Mouse (Mus musculus) neural tube, embryonic 13.5 days (tissue): ENCODE measurements around the gene Phgdh. TPM values are rescaled to one million over a fixed set of nuclear protein-coding genes. Genes with fewer than 3 reads are reported as not detected.
A peak's percentile ranks its signal among the peaks of the same experiment; 100 is the strongest.

Source experiments
- ATAC-seq: fragments of 200-750 bp; cut with Nextera tagmentation; 2 replicates; pipeline ENCODE4 v1.8.0; 2017; ENCODE audit warnings: low read depth, mild to moderate bottlenecking, moderate TSS enrichment, moderate library complexity
- H3K27ac ChIP-seq: fragments of 300-500 bp; sonication (generic); replicated peaks from 2 replicates; pipeline ENCODE4 v1.5.1; 2015; ENCODE audit warnings: moderate library complexity, mild to moderate bottlenecking, inconsistent platforms
- H3K27me3 ChIP-seq: fragments of 300-500 bp; sonication (generic); 2 replicates; pipeline ENCODE4 v1.6.1; 2015; ENCODE audit warnings: mild to moderate bottlenecking, inconsistent platforms
- H3K36me3 ChIP-seq: fragments of 300-500 bp; sonication (generic); 2 replicates; pipeline ENCODE4 v1.6.1; 2015; ENCODE audit warnings: mild to moderate bottlenecking, inconsistent platforms
- H3K4me1 ChIP-seq: fragments of 300-500 bp; sonication (generic); replicated peaks from 2 replicates; pipeline ENCODE4 v1.6.1; 2015; ENCODE audit warnings: inconsistent platforms
- H3K4me2 ChIP-seq: fragments of 300-500 bp; sonication (generic); 2 replicates; pipeline ENCODE4 v1.6.1; 2015; ENCODE audit warnings: inconsistent platforms, mild to moderate bottlenecking, moderate library complexity
- H3K4me3 ChIP-seq: fragments of 300-500 bp; sonication (generic); 2 replicates; pipeline ENCODE4 v1.5.1; 2015; ENCODE audit warnings: mild to moderate bottlenecking, inconsistent platforms
- H3K9ac ChIP-seq: fragments of 300-500 bp; sonication (generic); 2 replicates; pipeline ENCODE4 v1.6.1; 2015; ENCODE audit warnings: moderate library complexity, mild to moderate bottlenecking, inconsistent platforms
- H3K9me3 ChIP-seq: fragments of 300-500 bp; sonication (generic); 2 replicates; pipeline ENCODE4 v1.6.1; 2016; ENCODE audit warnings: inconsistent platforms
- WGBS: fragments of 180-500 bp; shearing (Covaris S2); methylation state at CpG from one replicate; pipeline ENCODE4 v1.1.7; 2015; 5-methylcytosine and 5-hydroxymethylcytosine counted together
- polyA plus RNA-seq: library from polyadenylated mRNA; unstranded; fragments of >200 nt; fragmentation: Nextera tagmentation; extraction: Ambion mirVana; gene quantifications from 2 replicates; pipeline ENCODE4 v1.2.1, GENCODE M21; 2015

The Phgdh gene
- polyA plus RNA-seq, 1 experiment from 2014 or later, result 171 TPM

DNA sequence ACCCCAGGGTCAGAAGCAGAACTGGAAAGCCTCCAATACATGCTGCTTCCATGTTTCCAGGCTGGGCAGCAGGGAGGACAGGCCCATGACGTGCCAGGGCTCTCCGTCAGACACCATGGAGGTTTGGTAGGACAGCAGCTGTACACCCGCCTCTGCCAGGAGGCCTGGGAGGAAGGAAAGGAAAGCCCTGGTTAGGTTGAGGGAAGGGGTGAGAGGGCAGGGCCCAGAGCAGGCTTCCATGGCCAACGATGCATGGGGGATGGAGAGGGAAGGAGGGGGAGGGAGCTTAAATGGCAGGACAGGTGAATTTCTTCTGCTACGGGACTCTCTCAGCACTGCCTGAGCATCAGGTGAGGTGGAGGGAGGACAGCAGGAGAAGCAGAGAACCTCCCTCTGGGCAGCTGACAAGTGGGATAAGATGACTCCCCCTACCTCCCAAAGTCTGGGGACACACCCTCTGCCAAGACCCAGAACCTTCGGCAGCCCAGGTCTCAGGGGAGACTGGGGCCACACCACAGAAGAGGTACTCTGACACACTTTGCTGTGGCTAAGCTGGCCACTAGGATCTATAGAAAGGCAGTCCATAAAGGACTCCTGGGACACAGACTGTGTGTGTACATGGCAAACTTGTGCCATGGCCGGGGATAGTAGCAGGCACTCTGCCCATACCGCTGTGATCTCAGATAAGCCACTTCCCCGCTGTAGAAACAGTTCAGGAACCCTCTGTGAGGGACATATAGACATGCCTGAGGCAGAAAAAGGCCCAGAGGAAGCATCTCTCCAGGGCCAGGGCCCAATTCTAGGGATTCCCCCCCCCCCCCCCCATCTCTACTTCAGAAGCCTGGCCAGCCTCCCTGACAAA lies 26.3 kb downstream of the Phgdh start:
- peak; percentile 23; the same call in 1 of the 2 replicates for ATAC-seq

DNA sequence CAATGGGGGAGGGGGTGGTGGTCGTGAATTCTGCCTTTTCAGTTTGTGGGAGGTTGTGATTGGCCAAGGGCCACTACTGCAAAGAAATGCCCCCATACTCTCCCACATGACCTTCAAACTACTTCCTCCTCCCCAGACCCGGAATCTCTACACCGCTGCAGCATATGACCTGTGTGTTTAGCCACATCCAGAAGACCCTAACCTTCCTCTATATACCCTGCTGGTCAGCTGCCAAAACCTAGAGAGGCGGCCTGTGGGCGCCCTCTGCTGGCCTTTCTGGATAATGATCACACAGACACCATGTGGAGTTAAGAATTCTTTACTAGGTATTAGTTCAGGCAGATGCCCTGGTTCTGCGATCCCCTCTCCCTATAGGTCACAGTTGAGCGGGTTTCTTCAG lies 26.9 kb downstream of the Phgdh start:
- Histone ChIP-seq H3K4me2 (no peak overlapping the region), H3K27ac (no peak overlapping the region), H3K9ac (no peak overlapping the region), H3K27me3 (no peaks in the 10 kb centered on the region), H3K36me3 (no peaks in the 10 kb centered on the region), H3K4me1 (peaks cover 8% of the 10 kb centered on the region; the same call in 1 of the 2 replicates), H3K4me3 (no peak overlapping the region), H3K9me3 (no peaks in the 10 kb centered on the region)
- peak; percentile 77 for ATAC-seq
- 36% methylated on average over 7 of the region's 7 CpGs for WGBS

More for the DNA sequence above, 26.3 kb downstream of the Phgdh start:
- Histone ChIP-seq H3K27ac (no peak overlapping the region), H3K9ac (no peak overlapping the region), H3K4me3 (no peak overlapping the region), H3K4me1 (peaks cover 15% of the 10 kb centered on the region; the same call in 1 of the 2 replicates), H3K36me3 (no peaks in the 10 kb centered on the region), H3K27me3 (no peaks in the 10 kb centered on the region), H3K9me3 (no peaks in the 10 kb centered on the region), H3K4me2 (no peak overlapping the region)
- WGBS, result 77% methylated on average over 9 of the region's 9 CpGs

DNA sequence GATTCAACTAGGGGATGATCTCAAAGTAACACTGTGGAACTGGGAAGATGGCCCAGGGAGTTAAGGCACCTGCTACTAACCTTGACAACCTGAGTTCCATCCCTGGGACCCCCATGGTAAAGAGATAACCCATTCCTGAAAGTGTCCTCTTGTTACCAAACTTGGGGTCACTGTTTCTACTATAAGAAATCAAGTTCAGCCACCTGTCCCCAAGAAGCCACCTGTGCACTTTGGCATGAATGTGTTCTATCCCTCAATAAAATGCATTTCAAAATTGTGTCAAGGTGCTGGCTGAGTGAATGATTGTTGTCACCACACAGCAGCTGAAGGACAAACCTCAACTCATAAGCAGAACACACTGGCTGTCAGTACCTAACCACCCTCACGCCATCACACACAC lies 29.3 kb downstream of the Phgdh start:
- no peaks in the 10 kb centered on the region for H3K9me3 ChIP-seq
- H3K36me3 ChIP-seq, result no peaks in the 10 kb centered on the region
- H3K4me3 ChIP-seq, result no peak overlapping the region
- H3K27me3 ChIP-seq, result no peaks in the 10 kb centered on the region
- H3K4me1 ChIP-seq, result no peaks in the 10 kb centered on the region
- no peak for ATAC-seq
- no peak overlapping the region for H3K27ac ChIP-seq
- H3K4me2 ChIP-seq, result no peak overlapping the region
- 100% methylated on average over 1 of the region's 1 CpGs for WGBS
- no peak overlapping the region for H3K9ac ChIP-seq

DNA sequence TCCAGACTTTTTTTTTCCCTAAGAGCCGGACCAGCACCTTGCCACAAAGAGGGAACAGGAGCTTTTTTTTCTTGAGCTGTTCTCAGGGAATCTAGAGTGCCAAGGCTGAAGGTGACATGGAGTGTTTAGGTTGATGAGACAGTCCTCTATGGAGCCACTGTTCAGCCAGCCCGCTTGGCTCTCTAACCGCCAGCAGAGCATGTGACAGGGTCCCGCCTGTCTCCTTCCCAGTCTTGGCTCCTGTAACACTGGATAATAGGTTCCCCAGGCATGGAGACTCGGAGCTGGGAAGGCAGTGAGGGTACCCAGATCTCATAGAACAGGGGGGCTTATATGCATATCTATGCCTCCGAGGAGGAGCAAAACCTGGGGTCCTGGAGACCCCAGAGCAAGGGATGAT lies 31.2 kb downstream of the Phgdh start:
- Histone ChIP-seq H3K4me3 (no peak overlapping the region), H3K27me3 (no peaks in the 10 kb centered on the region), H3K9me3 (no peaks in the 10 kb centered on the region), H3K4me1 (no peaks in the 10 kb centered on the region), H3K4me2 (no peak overlapping the region), H3K36me3 (no peaks in the 10 kb centered on the region), H3K9ac (no peak overlapping the region), H3K27ac (no peak overlapping the region)
- WGBS, result 90% methylated on average over 6 of the region's 6 CpGs
- ATAC-seq, result no peak

DNA sequence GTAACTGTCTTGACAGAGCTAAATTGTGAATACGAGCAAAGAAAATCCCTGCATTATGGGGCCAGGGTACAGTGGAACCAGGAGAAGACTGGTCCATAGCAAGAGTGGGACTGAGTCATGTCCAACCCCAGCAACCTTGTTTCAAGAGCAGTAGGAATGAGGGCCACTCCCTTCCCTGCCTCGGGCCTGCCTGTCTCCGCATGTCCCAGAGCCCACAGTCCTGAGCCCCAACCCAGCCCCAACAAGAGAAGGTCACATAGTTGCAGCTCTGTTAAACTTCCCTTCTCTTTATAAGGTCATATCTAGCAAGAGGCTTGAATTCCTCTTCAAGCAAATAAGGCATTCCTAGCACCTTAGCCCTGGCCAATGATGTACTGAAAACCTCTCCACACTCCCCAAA lies 38.0 kb downstream of the Phgdh start:
- 93% methylated on average over 3 of the region's 3 CpGs for WGBS
- Histone ChIP-seq H3K9ac (no peak overlapping the region), H3K4me2 (no peak overlapping the region), H3K27me3 (no peaks in the 10 kb centered on the region), H3K9me3 (no peaks in the 10 kb centered on the region), H3K36me3 (no peaks in the 10 kb centered on the region), H3K4me3 (no peak overlapping the region), H3K4me1 (no peaks in the 10 kb centered on the region), H3K27ac (no peak overlapping the region)
- ATAC-seq, result no peak

DNA sequence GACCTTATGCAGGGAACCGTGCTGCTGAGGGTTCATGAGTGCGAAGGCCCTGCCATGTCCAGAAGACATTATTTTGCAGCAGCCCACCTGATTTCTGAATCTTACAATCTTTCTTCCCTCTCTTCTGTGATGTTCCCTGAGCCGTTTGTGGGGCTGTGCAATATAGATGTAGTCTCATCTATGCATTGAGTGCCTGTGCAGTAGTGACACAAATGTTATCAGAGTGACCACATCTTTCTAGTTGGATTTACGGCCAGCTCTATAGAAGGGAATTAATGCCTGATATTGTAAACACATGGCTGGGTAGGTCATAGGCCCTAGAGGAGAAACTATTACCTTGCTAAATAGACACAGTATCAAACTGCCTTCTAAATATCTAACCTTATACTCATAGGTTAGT lies 39.5 kb downstream of the Phgdh start:
- Histone ChIP-seq H3K36me3 (no peaks in the 10 kb centered on the region), H3K27ac (no peak overlapping the region), H3K4me2 (no peak overlapping the region), H3K4me3 (no peak overlapping the region), H3K27me3 (no peaks in the 10 kb centered on the region), H3K9me3 (no peaks in the 10 kb centered on the region), H3K9ac (no peak overlapping the region), H3K4me1 (no peaks in the 10 kb centered on the region)
- no peak for ATAC-seq
- WGBS, result 94% methylated on average over 4 of the region's 4 CpGs

DNA sequence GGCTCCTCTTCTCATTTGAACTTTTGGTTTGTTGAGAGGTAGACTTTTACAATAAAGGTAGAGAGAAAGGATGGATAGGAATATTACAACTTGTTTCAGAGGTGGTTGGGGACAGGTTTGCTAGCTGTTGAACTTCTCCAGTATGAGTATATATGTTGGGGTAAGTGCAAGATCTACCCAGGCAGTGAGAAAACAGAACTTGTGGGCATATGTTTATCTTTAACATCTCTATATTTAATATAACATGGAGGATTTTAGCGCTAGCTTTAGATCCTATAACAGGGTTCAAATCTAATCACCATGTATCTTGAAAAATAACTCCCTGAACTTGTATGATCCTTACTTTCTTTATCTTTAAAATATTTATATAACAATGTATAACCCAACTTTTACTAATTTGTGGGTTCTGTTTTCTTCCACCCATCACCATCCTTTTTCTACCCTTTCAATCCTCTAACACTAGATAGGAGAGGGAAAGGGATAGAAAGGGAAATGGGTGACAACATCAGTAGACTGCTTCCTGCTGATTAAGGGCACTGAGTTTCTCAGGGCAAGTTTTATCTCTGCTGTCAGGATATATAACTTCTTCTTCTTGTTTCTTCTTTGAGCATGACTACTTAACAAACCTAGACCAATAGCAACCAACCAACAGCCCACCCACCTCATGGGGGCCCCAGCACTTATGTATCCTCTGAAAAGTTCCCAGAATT lies 40.2 kb downstream of the Phgdh start:
- Histone ChIP-seq H3K36me3 (no peaks in the 10 kb centered on the region), H3K27me3 (no peaks in the 10 kb centered on the region), H3K9me3 (no peaks in the 10 kb centered on the region), H3K4me3 (no peak overlapping the region), H3K27ac (no peak overlapping the region), H3K9ac (no peak overlapping the region), H3K4me1 (no peaks in the 10 kb centered on the region), H3K4me2 (no peak overlapping the region)
- 95% methylated on average over 1 of the region's 1 CpGs for WGBS
- ATAC-seq, result no peak

DNA sequence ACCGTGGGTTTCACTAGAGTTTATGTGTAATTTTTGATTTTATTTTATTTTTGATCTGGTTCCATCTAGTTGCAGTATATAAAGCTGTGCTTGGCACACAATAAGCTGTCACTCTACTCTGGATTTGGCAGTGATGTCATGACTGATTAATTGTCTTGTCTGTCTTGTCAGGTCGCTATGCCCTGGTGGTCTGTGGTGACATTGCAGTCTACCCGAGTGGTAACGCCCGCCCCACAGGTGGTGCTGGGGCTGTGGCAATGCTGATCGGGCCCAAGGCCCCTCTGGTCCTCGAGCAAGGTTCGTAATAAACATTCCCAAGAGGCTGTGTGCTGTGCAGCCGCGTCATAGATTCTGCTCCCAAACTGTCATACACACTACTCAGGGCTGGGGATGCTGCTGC lies 43.8 kb downstream of the Phgdh start:
- H3K9me3 ChIP-seq, result no peaks in the 10 kb centered on the region
- ATAC-seq, result no peak
- H3K36me3 ChIP-seq, result peaks cover 3% of the 10 kb centered on the region; the same call in 1 of the 2 replicates
- H3K4me3 ChIP-seq, result no peak overlapping the region
- H3K27me3 ChIP-seq, result no peaks in the 10 kb centered on the region
- H3K4me2 ChIP-seq, result no peak overlapping the region
- no peak overlapping the region for H3K27ac ChIP-seq
- H3K9ac ChIP-seq, result no peak overlapping the region
- H3K4me1 ChIP-seq, result no peaks in the 10 kb centered on the region
- WGBS, result 69% methylated on average over 10 of the region's 10 CpGs

DNA sequence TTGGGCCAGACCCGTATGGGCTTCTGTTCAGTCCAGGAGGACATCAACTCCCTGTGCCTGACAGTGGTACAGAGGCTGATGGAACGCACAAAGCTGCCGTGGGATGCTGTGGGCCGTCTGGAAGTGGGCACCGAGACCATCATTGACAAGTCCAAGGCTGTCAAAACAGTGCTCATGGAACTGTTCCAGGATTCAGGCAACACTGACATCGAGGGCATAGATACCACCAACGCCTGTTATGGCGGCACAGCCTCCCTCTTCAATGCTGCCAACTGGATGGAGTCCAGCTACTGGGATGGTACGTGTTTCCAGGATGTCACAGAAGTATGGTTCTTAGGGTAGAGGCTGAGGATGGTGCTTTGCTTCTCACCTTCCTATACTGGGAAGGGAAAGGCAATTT lies 48.7 kb downstream of the Phgdh start:
- WGBS, result 93% methylated on average over 9 of the region's 9 CpGs
- ATAC-seq, result no peak
- Histone ChIP-seq H3K36me3 (peaks cover 3% of the 10 kb centered on the region; the same call in 1 of the 2 replicates), H3K4me2 (no peak overlapping the region), H3K4me1 (no peaks in the 10 kb centered on the region), H3K4me3 (no peak overlapping the region), H3K9ac (no peak overlapping the region), H3K27ac (no peak overlapping the region), H3K9me3 (peaks cover 4% of the 10 kb centered on the region; the same call in 1 of the 2 replicates), H3K27me3 (no peaks in the 10 kb centered on the region)

DNA sequence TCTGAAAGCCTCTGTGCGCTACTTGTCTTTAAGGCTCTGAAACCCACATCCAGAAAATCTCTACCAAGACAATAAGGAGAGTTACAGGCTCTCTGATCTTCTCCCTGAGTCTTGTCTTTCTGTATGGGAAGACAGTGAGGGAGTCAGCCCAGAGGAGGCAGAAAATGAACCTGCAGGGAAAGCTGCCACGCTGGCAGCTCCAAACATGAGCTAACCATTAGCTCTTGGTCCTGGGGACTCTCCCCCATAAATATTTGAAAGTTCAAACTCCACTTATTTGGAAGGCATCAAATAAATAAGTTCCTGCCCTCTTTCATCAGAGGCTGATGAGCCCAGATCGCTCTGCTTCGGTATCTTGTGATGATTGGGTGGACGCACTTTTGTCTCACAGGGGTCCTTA lies 56.6 kb downstream of the Phgdh start:
- Histone ChIP-seq H3K9ac (no peak overlapping the region), H3K9me3 (no peaks in the 10 kb centered on the region), H3K4me3 (no peak overlapping the region), H3K27ac (no peak overlapping the region), H3K27me3 (no peaks in the 10 kb centered on the region), H3K4me1 (no peaks in the 10 kb centered on the region), H3K36me3 (no peaks in the 10 kb centered on the region), H3K4me2 (no peak overlapping the region)
- WGBS, result 94% methylated on average over 5 of the region's 5 CpGs
- no peak for ATAC-seq

DNA sequence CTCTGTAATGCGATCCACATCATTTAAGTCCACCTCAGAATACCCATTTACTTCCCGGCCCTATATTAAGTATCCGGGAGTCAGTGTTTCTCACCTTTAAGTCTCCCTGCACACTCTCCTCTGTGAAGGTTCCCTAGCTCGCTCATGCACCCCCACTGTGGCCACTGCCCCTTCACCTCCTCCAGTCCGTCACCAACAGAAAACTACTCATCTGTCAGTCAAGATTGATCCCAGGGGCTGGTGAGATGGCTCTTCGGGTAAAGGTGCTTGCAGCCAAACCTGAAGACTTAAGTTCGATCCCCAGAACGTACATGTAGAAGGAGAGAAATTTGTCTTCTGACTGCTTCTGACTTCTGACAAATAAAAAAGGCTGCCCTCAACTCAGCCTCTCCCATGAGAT lies 57.4 kb downstream of the Phgdh start:
- Histone ChIP-seq H3K4me3 (no peak overlapping the region), H3K27ac (no peak overlapping the region), H3K9me3 (no peaks in the 10 kb centered on the region), H3K9ac (no peak overlapping the region), H3K36me3 (no peaks in the 10 kb centered on the region), H3K4me2 (no peak overlapping the region), H3K27me3 (no peaks in the 10 kb centered on the region), H3K4me1 (no peaks in the 10 kb centered on the region)
- WGBS, result 93% methylated on average over 8 of the region's 8 CpGs
- ATAC-seq, result no peak

DNA sequence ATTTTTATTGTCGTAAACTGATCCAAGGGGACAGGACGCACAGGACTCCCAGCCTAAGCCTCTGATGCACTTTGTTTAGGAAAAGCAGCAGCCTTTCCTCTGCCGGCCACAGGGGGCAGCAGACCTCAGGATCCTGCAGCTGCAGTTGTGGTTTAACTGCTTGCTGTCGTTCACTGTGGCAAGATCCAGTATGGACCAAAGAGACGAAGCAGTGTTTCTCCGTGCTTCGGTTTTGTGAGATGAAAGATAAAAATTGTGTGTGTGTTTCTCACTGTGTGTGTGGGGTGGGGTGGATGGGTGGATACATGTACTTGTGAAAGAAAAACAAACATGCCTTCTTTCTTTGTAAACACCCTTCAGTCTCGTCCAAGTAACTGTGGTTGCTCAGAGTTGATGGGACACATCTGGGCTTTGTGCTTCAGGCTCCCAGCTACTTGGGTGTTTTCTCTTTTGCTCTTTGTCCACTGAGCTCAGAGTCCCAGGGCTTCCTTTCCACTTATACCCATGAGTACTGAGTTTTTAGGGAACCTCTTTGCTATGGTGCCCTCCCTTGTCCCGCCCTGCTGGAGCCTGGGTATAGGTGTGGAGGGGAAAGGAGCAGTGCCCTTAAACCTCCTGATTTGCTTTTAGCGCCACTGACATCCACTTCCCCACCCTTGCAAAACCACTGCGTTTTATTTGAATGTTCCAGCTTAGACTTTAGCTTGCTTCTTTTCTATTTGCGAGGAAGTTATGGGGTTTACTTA lies 58.7 kb downstream of the Phgdh start:
- no peak overlapping the region for H3K27ac ChIP-seq
- H3K4me3 ChIP-seq, result peak overlapping the region; percentile 4; the same call in 1 of the 2 replicates
- no peaks in the 10 kb centered on the region for H3K27me3 ChIP-seq
- no peaks in the 10 kb centered on the region for H3K4me1 ChIP-seq
- H3K4me2 ChIP-seq, result peak overlapping the region; percentile 30
- no peaks in the 10 kb centered on the region for H3K9me3 ChIP-seq
- ATAC-seq, result peak; percentile 79
- 44% methylated on average over 12 of the region's 12 CpGs for WGBS
- H3K9ac ChIP-seq, result no peak overlapping the region
- H3K36me3 ChIP-seq, result no peaks in the 10 kb centered on the region
